Mouse (Mus musculus) stomach, postnatal 0 days (tissue): ENCODE data around the gene Magi1. TPM values are rescaled to one million over a fixed set of nuclear protein-coding genes. Genes with fewer than 3 reads are reported as not detected.

Experiments used
- ATAC-seq: fragments of 200-750 bp; cut with Nextera tagmentation; 2 replicates; pipeline ENCODE4 v1.8.0; 2017; ENCODE audit not compliant: low FRiP score, low TSS enrichment
- DNase-seq: peaks from one replicate; pipeline ENCODE4 v3.0.0-alpha.2; 2016; ENCODE audit warnings: low spot score
- H3K27ac ChIP-seq: fragments of 300-500 bp; sonication (generic); replicated peaks from 2 replicates; pipeline ENCODE4 v1.5.1; 2014; ENCODE audit warnings: mild to moderate bottlenecking, control low read depth
- H3K27me3 ChIP-seq: fragments of 300-500 bp; sonication (generic); 2 replicates; pipeline ENCODE4 v1.6.1; 2014; ENCODE audit warnings: low read length; ENCODE audit not compliant: control insufficient read depth, insufficient read depth
- H3K36me3 ChIP-seq: fragments of 300-500 bp; sonication (generic); 2 replicates; pipeline ENCODE4 v1.6.1; 2014; ENCODE audit warnings: low read length, mixed read lengths; ENCODE audit not compliant: control insufficient read depth, insufficient read depth
- H3K4me1 ChIP-seq: fragments of 300-500 bp; sonication (generic); replicated peaks from 2 replicates; pipeline ENCODE4 v1.6.1; 2014; ENCODE audit warnings: antibody characterized with exemption; ENCODE audit not compliant: control insufficient read depth, insufficient read depth
- H3K4me2 ChIP-seq: fragments of 300-500 bp; sonication (generic); replicated peaks from 2 replicates; pipeline ENCODE4 v1.6.1; 2014; ENCODE audit warnings: low read depth, mild to moderate bottlenecking, control low read depth, moderate library complexity
- H3K4me3 ChIP-seq: fragments of 300-500 bp; sonication (generic); 2 replicates; pipeline ENCODE4 v1.5.1; 2014; ENCODE audit warnings: low read depth, low read length, control low read depth
- H3K9ac ChIP-seq: fragments of 300-500 bp; sonication (generic); 2 replicates; pipeline ENCODE4 v1.6.1; 2014; ENCODE audit warnings: mild to moderate bottlenecking, low read length, control low read depth, mixed read lengths
- H3K9me3 ChIP-seq: fragments of 300-500 bp; sonication (generic); 2 replicates; pipeline ENCODE4 v1.6.1; 2016; ENCODE audit warnings: low read length; ENCODE audit not compliant: control insufficient read depth
- CTCF ChIP-seq: IDR thresholded peaks from 2 replicates; pipeline ENCODE4 v1.5.1; 2016; ENCODE audit warnings: antibody characterized with exemption, low read depth, mild to moderate bottlenecking, moderate library complexity
- EP300 ChIP-seq: optimal IDR thresholded peaks from 2 replicates; pipeline ENCODE3; 2016; ENCODE audit warnings: antibody characterized with exemption
- WGBS: fragments of 180-500 bp; shearing (Covaris S2); extraction: QIAGEN DNeasy Blood & Tissue Kit; methylation state at CpG from one replicate; pipeline ENCODE4 v1.1.7; 2014; 5-methylcytosine and 5-hydroxymethylcytosine counted together
- polyA plus RNA-seq: library from polyadenylated mRNA; unstranded; fragments of >200 nt; fragmentation: Nextera tagmentation; extraction: Ambion mirVana; gene quantifications from 2 replicates; pipeline ENCODE4 v1.2.1, GENCODE M21; 2015

Gene Magi1
- polyA plus RNA-seq, 1 experiment from 2014 or later, result 4.4 TPM

DNA sequence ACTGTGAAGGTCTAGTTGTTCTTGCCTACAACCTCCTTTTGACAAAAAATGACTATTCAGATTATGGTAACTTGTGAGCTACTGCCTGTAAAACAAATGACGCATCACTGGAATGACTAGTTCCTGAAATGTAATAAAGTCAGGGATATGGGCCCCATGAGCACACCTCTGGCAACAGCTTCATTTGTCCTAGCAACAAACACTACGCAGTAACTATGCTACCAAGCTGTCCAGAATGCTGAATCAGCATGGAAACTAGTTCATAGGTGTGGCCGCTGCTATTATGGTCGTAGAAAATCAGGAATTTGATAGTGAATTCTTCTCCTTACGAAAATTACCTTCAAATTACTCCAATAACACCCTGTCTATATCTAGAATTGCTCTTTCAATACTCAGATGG, 447.1 kb downstream of the Magi1 start:
- Histone ChIP-seq H3K36me3 (no peaks in the 10 kb centered on the region), H3K4me1 (no peaks in the 10 kb centered on the region), H3K4me2 (no peak overlapping the region), H3K27me3 (no peaks in the 10 kb centered on the region), H3K4me3 (no peak overlapping the region), H3K27ac (no peak overlapping the region), H3K9me3 (no peaks in the 10 kb centered on the region), H3K9ac (no peak overlapping the region)
- DNase-seq (no peak), ATAC-seq (no peak)
- TF ChIP-seq EP300 (no peak), CTCF (no peak)
- WGBS, result 84% methylated on average over 5 of the region's 5 CpGs

DNA sequence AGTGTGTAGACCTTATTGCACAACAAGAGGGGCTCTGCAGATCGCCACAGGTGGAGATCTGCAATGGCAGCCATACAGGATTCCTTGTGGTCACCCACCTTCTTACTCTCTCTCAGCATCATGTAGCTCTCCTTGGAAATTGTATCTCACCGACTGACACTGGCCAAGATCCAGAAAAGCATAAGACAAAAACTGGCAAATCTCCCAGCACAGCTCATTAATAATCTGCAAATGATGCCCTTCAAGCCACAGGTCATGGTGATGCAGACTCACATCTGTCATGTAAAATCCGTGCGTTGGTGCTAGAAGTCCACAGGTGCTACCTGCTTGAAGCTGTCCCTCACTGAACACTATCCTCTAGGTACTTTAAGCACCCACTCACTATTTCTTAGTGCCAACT, 448.5 kb downstream of the Magi1 start:
- DNase-seq (no peak), ATAC-seq (no peak)
- Histone ChIP-seq H3K4me2 (no peak overlapping the region), H3K27me3 (no peaks in the 10 kb centered on the region), H3K9me3 (no peaks in the 10 kb centered on the region), H3K27ac (no peak overlapping the region), H3K36me3 (no peaks in the 10 kb centered on the region), H3K9ac (no peak overlapping the region), H3K4me3 (no peak overlapping the region), H3K4me1 (no peaks in the 10 kb centered on the region)
- no peak for TF ChIP-seq EP300
- no peak for TF ChIP-seq CTCF
- 58% methylated on average over 4 of the region's 4 CpGs for WGBS

DNA sequence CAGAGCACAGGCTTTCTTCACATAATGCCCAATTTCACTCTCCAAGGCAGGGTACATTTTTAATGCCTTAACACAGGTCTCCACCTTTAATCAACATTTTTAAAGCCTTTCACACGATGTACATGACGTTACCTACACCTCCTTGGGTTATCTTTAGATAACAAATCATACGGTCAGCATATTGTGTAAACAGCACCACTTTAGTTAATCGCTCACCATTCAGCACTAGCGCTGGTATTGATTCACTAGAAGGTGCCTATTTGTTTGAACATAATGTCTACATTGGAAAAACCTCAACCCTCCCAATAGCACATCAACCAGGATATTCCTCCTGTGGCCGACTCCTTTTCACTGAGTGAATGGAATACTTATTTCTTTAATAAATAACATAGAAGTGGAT, 455.5 kb downstream of the Magi1 start:
- H3K27me3 ChIP-seq, result no peaks in the 10 kb centered on the region
- TF ChIP-seq EP300 (no peak), CTCF (no peak)
- no peaks in the 10 kb centered on the region for H3K36me3 ChIP-seq
- no peak overlapping the region for H3K4me3 ChIP-seq
- H3K9me3 ChIP-seq, result no peaks in the 10 kb centered on the region
- ATAC-seq (peak; percentile 82), DNase-seq (no peak)
- H3K4me1 ChIP-seq, result no peaks in the 10 kb centered on the region
- H3K4me2 ChIP-seq, result no peak overlapping the region
- no peak overlapping the region for H3K27ac ChIP-seq
- no peak overlapping the region for H3K9ac ChIP-seq
- WGBS, result 39% methylated on average over 6 of the region's 6 CpGs

DNA sequence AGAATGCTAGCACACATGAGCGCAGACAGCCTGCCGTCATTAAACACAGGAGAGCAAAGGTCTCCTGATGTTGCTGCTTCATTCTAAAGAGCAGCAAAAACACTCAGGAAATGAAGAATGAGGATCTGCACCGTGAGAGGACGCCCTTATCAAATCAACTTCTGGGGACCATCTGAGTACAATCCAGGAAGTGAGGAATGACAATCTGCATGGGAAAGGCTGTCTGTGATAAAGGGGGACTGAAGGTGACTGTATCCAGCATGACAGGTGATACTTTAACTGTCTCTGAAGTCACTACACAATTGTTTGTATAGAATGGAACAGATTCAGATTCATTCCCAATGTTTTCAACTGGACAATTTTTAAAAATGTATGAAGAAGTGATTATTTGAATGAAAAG, 456.8 kb downstream of the Magi1 start:
- H3K4me2 ChIP-seq, result no peak overlapping the region
- no peak for DNase-seq

DNA sequence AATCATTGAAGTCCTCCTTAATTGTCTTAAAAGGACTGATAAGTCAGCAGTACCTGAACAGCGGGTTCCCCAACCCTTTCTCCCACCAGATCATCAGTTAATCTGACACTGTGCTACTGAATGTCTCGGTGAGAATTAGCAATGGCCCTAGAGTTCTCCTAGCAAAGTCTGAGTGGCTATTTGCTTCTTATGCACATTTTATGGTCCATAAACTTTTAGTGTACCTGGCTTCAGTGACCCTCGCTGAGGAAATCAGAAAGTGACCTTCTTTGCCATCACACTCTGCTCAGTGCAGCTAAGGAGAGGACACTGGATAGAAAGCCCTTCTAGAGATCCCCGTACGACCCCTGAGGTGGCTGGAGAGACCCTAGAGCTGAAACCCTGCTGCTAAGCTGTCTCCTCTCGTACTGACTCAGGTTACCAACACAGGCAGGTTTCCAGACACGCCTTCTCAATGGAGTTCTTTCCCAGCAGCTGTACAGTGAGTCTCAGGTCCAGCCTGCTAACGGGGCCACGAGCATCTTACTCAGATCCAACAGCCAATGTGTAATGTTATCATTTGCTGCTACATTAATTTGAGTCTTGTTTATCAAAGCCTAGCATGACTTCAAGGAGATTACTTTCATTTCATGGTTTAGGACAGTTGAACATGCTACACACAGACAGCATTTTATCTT, 461.4 kb downstream of the Magi1 start:
- no peak for ATAC-seq
- TF ChIP-seq EP300, result no peak
- no peak for TF ChIP-seq CTCF
- no peaks in the 10 kb centered on the region for H3K27me3 ChIP-seq
- H3K9me3 ChIP-seq, result no peaks in the 10 kb centered on the region
- no peaks in the 10 kb centered on the region for H3K4me1 ChIP-seq
- WGBS, result 65% methylated on average over 9 of the region's 9 CpGs
- H3K9ac ChIP-seq, result no peak overlapping the region
- no peak overlapping the region for H3K4me3 ChIP-seq
- no peak overlapping the region for H3K27ac ChIP-seq
- H3K36me3 ChIP-seq, result no peaks in the 10 kb centered on the region
- no peak overlapping the region for H3K4me2 ChIP-seq
- no peak for DNase-seq

More for the DNA sequence above, 456.8 kb downstream of the Magi1 start:
- ATAC-seq, result no peak
- H3K4me3 ChIP-seq, result no peak overlapping the region
- no peak for TF ChIP-seq CTCF
- no peak for TF ChIP-seq EP300
- no peak overlapping the region for H3K27ac ChIP-seq
- H3K9me3 ChIP-seq, result no peaks in the 10 kb centered on the region
- no peak overlapping the region for H3K9ac ChIP-seq
- no peaks in the 10 kb centered on the region for H3K27me3 ChIP-seq
- no peaks in the 10 kb centered on the region for H3K4me1 ChIP-seq
- no peaks in the 10 kb centered on the region for H3K36me3 ChIP-seq
- 48% methylated on average over 4 of the region's 4 CpGs for WGBS

DNA sequence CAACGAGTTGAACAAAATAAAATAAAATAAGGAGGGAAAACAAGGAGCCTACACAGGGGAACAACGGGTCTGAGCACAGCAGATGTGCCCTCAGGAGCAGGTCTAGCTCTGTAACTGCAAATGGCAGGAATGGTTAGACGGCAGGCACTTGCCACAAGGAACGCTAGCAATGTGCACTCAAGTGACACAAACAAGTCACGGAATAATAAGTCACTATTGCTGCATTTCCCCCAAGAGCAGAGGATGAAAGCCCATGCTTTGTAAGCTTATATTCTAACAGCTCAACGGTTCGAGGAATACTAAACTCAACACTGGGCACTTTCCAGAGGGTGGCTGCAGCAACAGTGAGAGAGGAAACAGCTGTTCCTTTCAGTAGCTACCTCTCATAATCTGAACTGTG, 462.2 kb downstream of the Magi1 start:
- 59% methylated on average over 7 of the region's 7 CpGs for WGBS
- H3K27me3 ChIP-seq, result no peaks in the 10 kb centered on the region
- no peaks in the 10 kb centered on the region for H3K9me3 ChIP-seq
- H3K36me3 ChIP-seq, result no peaks in the 10 kb centered on the region
- TF ChIP-seq EP300 (no peak), CTCF (no peak)
- no peak for ATAC-seq
- H3K4me1 ChIP-seq, result no peaks in the 10 kb centered on the region
- H3K27ac ChIP-seq, result no peak overlapping the region
- no peak overlapping the region for H3K4me3 ChIP-seq
- H3K9ac ChIP-seq, result no peak overlapping the region
- H3K4me2 ChIP-seq, result no peak overlapping the region
- no peak for DNase-seq
